Mouse (Mus musculus) activated CD4-positive, CD25-positive, alpha-beta regulatory T cell, adult 4 months (primary cell): Measurements from ENCODE around the gene Nubpl. TPM values are rescaled to one million over a fixed set of nuclear protein-coding genes. Genes with fewer than 3 reads are reported as not detected.

Experiments used
- ATAC-seq: one replicate; pipeline ENCODE4 v1.8.0; 2017
- polyA plus RNA-seq, 2 experiments: library from polyadenylated mRNA; unstranded; fragments of 100-300 nt; shearing (Covaris generic); gene quantifications; one replicate each; pipeline ENCODE4 v1.2.1; 2017

Nubpl gene
- polyA plus RNA-seq, 2 experiments from 2014 or later, result 3.9 to 4.4 TPM

- no peak for ATAC-seq
Observed at GRCm38 (mm10) chr12:52247438-52247837, 149.9 kb downstream of the Nubpl start.

- ATAC-seq, result no peak
Observed at GRCm38 (mm10) chr12:52248531-52248930, 151.0 kb downstream of the Nubpl start.

- no peak for ATAC-seq
Observed at GRCm38 (mm10) chr12:52254089-52254488, 156.6 kb downstream of the Nubpl start.

GRCm38 (mm10) chr12:52268131-52268530 lies 170.6 kb downstream of the Nubpl start:
- ATAC-seq, result no peak

GRCm38 (mm10) chr12:52272828-52273227 lies 175.3 kb downstream of the Nubpl start:
- ATAC-seq, result no peak

- no peak for ATAC-seq
Observed at GRCm38 (mm10) chr12:52276320-52276719, 178.8 kb downstream of the Nubpl start.

- no peak for ATAC-seq
Observed at GRCm38 (mm10) chr12:52281232-52281631, 183.7 kb downstream of the Nubpl start.

GRCm38 (mm10) chr12:52284471-52284870 lies 186.9 kb downstream of the Nubpl start:
- ATAC-seq, result no peak

GRCm38 (mm10) chr12:52286802-52287201 lies 189.3 kb downstream of the Nubpl start:
- no peak for ATAC-seq

GRCm38 (mm10) chr12:52288537-52288936 lies 191.0 kb downstream of the Nubpl start:
- ATAC-seq, result no peak

- no peak for ATAC-seq
Observed at GRCm38 (mm10) chr12:52288941-52289567, 191.5 kb downstream of the Nubpl start.

GRCm38 (mm10) chr12:52289594-52289993 lies 192.1 kb downstream of the Nubpl start:
- no peak for ATAC-seq

GRCm38 (mm10) chr12:52293931-52294330 lies 196.4 kb downstream of the Nubpl start:
- ATAC-seq, result no peak

GRCm38 (mm10) chr12:52297988-52298387 lies 200.5 kb downstream of the Nubpl start:
- ATAC-seq, result no peak

- no peak for ATAC-seq
Observed at GRCm38 (mm10) chr12:52298683-52299082, 201.1 kb downstream of the Nubpl start.

- ATAC-seq, result no peak
Observed at GRCm38 (mm10) chr12:52302961-52303360, 205.4 kb downstream of the Nubpl start.

- no peak for ATAC-seq
Observed at GRCm38 (mm10) chr12:52306348-52306747, 208.8 kb downstream of the Nubpl start.

GRCm38 (mm10) chr12:52307331-52307982 lies 209.9 kb downstream of the Nubpl start:
- ATAC-seq, result no peak

GRCm38 (mm10) chr12:52308628-52309027 lies 211.1 kb downstream of the Nubpl start:
- ATAC-seq, result no peak

GRCm38 (mm10) chr12:52314818-52315217 lies 217.3 kb downstream of the Nubpl start:
- no peak for ATAC-seq

GRCm38 (mm10) chr12:52317635-52318034 lies 220.1 kb downstream of the Nubpl start:
- ATAC-seq, result no peak

- ATAC-seq, result no peak
Observed at GRCm38 (mm10) chr12:52318426-52318825, 220.9 kb downstream of the Nubpl start.

GRCm38 (mm10) chr12:52319156-52319555 lies 221.6 kb downstream of the Nubpl start:
- ATAC-seq, result no peak

GRCm38 (mm10) chr12:52328488-52328887 lies 231.0 kb downstream of the Nubpl start:
- ATAC-seq, result no peak
